30 mouse cellular contexts compared by ENCODE assay signal in the genomic region with DNA sequence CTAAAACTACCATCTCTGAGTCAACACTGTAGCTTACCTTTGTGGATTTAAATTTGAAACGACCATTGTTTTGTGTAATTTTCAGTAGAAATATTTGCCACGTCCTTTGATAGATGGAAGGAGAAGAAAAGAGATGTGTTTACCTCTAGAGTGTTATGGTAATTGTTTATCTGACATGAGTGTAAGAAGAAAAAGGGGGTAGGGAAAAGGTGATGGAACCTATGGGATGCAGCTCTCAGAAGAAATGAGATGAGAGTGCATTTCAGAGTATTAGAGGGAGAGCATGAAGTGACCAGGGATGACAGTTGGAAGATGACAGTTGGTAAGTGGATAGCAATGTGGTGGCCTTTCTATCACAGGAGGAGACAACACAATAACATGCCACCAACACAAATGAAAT. TPM values are rescaled to one million over a fixed set of nuclear protein-coding genes. Genes with fewer than 3 reads are reported as not detected.
"Had no signal": no experiment of that assay in that cellular context is flagged by ENCODE, and none has a peak within 500 bp of the region (broad histone marks: within the 10 kb centered on the region; RNA-seq: fewer than 3 reads in every experiment).

Gene Epyc (plus strand): TSS at position 301 of the 400 bp plus-strand sequence.

- H3K27ac ChIP-seq: heart, adult 2 months; heart, embryonic 13.5 days; heart, embryonic 15.5 days; hindbrain, embryonic 13.5 days; hindbrain, embryonic 15.5 days; hindbrain, postnatal 0 days; kidney, embryonic 15.5 days; kidney, postnatal 0 days; limb, embryonic 12.5 days; liver, embryonic 12.5 days had no signal

- DNase-seq: gastrocnemius, postnatal 10 days; gastrocnemius, postnatal 25 days; heart, adult 11 months; heart, adult 2 months; heart, postnatal 14 days; heart, postnatal 36 days; kidney, adult 11 months; kidney, adult 2 months; kidney, adult 9 months; kidney, postnatal 14 days; kidney, postnatal 36 days; layer of hippocampus, adult 9-11 months; layer of hippocampus, postnatal 36 days; left cerebral cortex, postnatal 4 days had no signal

- H3K4me3 ChIP-seq: heart, adult 2 months; heart, embryonic 13.5 days; heart, embryonic 15.5 days; hindbrain, embryonic 13.5 days; hindbrain, embryonic 15.5 days; kidney, embryonic 15.5 days; limb, embryonic 12.5 days; liver, embryonic 12.5 days had no signal

- H3K4me2 ChIP-seq: heart, embryonic 11.5 days; heart, embryonic 13.5 days; heart, embryonic 15.5 days; hindbrain, embryonic 13.5 days; hindbrain, embryonic 15.5 days; kidney, embryonic 15.5 days; limb, embryonic 12.5 days; liver, embryonic 12.5 days had no signal

- H3K9ac ChIP-seq: heart, embryonic 13.5 days; heart, embryonic 15.5 days; hindbrain, embryonic 13.5 days; hindbrain, embryonic 15.5 days; kidney, embryonic 15.5 days; limb, embryonic 12.5 days; liver, embryonic 12.5 days had no signal

- H3K36me3 ChIP-seq: heart, embryonic 13.5 days; heart, embryonic 15.5 days; hindbrain, embryonic 13.5 days; hindbrain, embryonic 15.5 days; kidney, embryonic 15.5 days; limb, embryonic 12.5 days; liver, embryonic 12.5 days had no signal

- H3K27me3 ChIP-seq: heart, embryonic 13.5 days; heart, embryonic 15.5 days; hindbrain, embryonic 13.5 days; hindbrain, embryonic 15.5 days; kidney, embryonic 15.5 days; limb, embryonic 12.5 days; liver, embryonic 12.5 days had no signal

- H3K9me3 ChIP-seq: heart, embryonic 13.5 days; heart, embryonic 15.5 days; hindbrain, embryonic 13.5 days; hindbrain, embryonic 15.5 days; kidney, embryonic 15.5 days; limb, embryonic 12.5 days; liver, embryonic 12.5 days had no signal

- ATAC-seq: hindbrain, postnatal 0 days; intestine, embryonic 16.5 days; liver, embryonic 12.5 days had no signal

- H3K4me1 ChIP-seq: heart, embryonic 13.5 days; heart, embryonic 15.5 days; hindbrain, embryonic 13.5 days; hindbrain, embryonic 15.5 days; kidney, embryonic 15.5 days; limb, embryonic 12.5 days; liver, embryonic 12.5 days had no signal

RNA-seq across cellular contexts. Expression of gene Epyc, which starts in this region (rescaled TPM):
- total RNA-seq: gastrocnemius, adult 18-20 months; hematopoietic stem cell, adult 5-6 weeks; layer of hippocampus, adult 18-20 months; layer of hippocampus, postnatal 14 days; layer of hippocampus, postnatal 36 days had no signal
- polyA plus RNA-seq: liver, adult 2 months had no signal
